Mouse (Mus musculus) embryonic facial prominence, embryonic 11.5 days (tissue): ENCODE results near the gene Eprs. TPM values are rescaled to one million over a fixed set of nuclear protein-coding genes. Genes with fewer than 3 reads are reported as not detected.

Experiments
- ATAC-seq: fragments of 200-750 bp; cut with Nextera tagmentation; replicated peaks from 2 replicates; pipeline ENCODE4 v1.8.0; 2017; ENCODE audit warnings: low read depth; ENCODE audit not compliant: insufficient number of reproducible peaks, low FRiP score, low TSS enrichment
- DNase-seq: peaks from one replicate; pipeline ENCODE4 v3.0.0-alpha.2; 2015; ENCODE audit warnings: low spot score
- H3K27ac ChIP-seq: fragments of 300-500 bp; sonication (generic); replicated peaks from 2 replicates; pipeline ENCODE4 v1.5.1; 2014; ENCODE audit warnings: mild to moderate bottlenecking, low read depth, low read length, control low read depth
- H3K27me3 ChIP-seq: fragments of 300-500 bp; sonication (generic); 2 replicates; pipeline ENCODE4 v1.6.1; 2014; ENCODE audit warnings: mild to moderate bottlenecking, low read length, moderate library complexity, mixed read lengths; ENCODE audit not compliant: control insufficient read depth, insufficient read depth
- H3K36me3 ChIP-seq: fragments of 300-500 bp; sonication (generic); replicated peaks from 2 replicates; pipeline ENCODE4 v1.6.1; 2014; ENCODE audit warnings: low read depth, mild to moderate bottlenecking, low read length, moderate library complexity, mixed read lengths; ENCODE audit not compliant: control insufficient read depth, insufficient read depth
- H3K4me1 ChIP-seq: fragments of 300-500 bp; sonication (generic); 2 replicates; pipeline ENCODE4 v1.6.1; 2014; ENCODE audit warnings: low read length, mixed read lengths; ENCODE audit not compliant: control insufficient read depth, insufficient read depth
- H3K4me2 ChIP-seq: fragments of 300-500 bp; sonication (generic); 2 replicates; pipeline ENCODE4 v1.6.1; 2014; ENCODE audit warnings: low read depth, mild to moderate bottlenecking, control low read depth, low read length, moderate library complexity
- H3K4me3 ChIP-seq: fragments of 300-500 bp; sonication (generic); 2 replicates; pipeline ENCODE4 v1.5.1; 2014; ENCODE audit warnings: low read depth, low read length, control low read depth
- H3K9ac ChIP-seq: fragments of 300-500 bp; sonication (generic); replicated peaks from 2 replicates; pipeline ENCODE4 v1.6.1; 2014; ENCODE audit warnings: mild to moderate bottlenecking, control low read depth, low read length
- H3K9me3 ChIP-seq: fragments of 300-500 bp; sonication (generic); replicated peaks from 2 replicates; pipeline ENCODE4 v1.6.1; 2016; ENCODE audit warnings: mild to moderate bottlenecking, low read length, inconsistent platforms, mixed read lengths; ENCODE audit not compliant: control insufficient read depth
- whole genome bisulfite sequencing: fragments of 180-500 bp; shearing (Covaris S2); extraction: QIAGEN DNeasy Blood & Tissue Kit; methylation state at CpG from one replicate; pipeline ENCODE4 v1.1.7; 2014; 5-methylcytosine and 5-hydroxymethylcytosine counted together
- polyA plus RNA-seq: library from polyadenylated mRNA; unstranded; fragments of >200 nt; fragmentation: Nextera tagmentation; extraction: Ambion mirVana; gene quantifications from 2 replicates; pipeline ENCODE4 v1.2.1, GENCODE M21; 2014

Gene Eprs
- polyA plus RNA-seq, 1 experiment from 2014 or later, result 158 TPM

- H3K27me3 ChIP-seq, result no peaks in the 10 kb centered on the region
- 50% methylated on average over 6 of the region's 6 CpGs for WGBS
Observed at GRCm38 (mm10) chr1:185364183-185364540, 1.3 kb downstream of the Eprs start.

GRCm38 (mm10) chr1:185367383-185367782 lies 4.5 kb downstream of the Eprs start:
- no peak overlapping the region for H3K27ac ChIP-seq
- no peak overlapping the region for H3K4me3 ChIP-seq
- H3K36me3 ChIP-seq, result no peaks in the 10 kb centered on the region; the same call in 1 of the 2 replicates
- ATAC-seq, result no peak
- H3K4me1 ChIP-seq, result no peaks in the 10 kb centered on the region
- no peaks in the 10 kb centered on the region for H3K27me3 ChIP-seq
- no peak overlapping the region for H3K4me2 ChIP-seq
- no peaks in the 10 kb centered on the region for H3K9me3 ChIP-seq
- 89% methylated on average over 6 of the region's 6 CpGs for WGBS
- no peak for DNase-seq
- H3K9ac ChIP-seq, result no peak overlapping the region

More at GRCm38 (mm10) chr1:185364183-185364540, 1.3 kb downstream of the Eprs start:
- peak overlapping the region; percentile 46; the same call in 1 of the 2 replicates for H3K9ac ChIP-seq
- no peak overlapping the region for H3K27ac ChIP-seq
- H3K4me2 ChIP-seq, result peak overlapping the region; percentile 44
- DNase-seq (no peak), ATAC-seq (no peak)
- no peaks in the 10 kb centered on the region for H3K36me3 ChIP-seq
- H3K9me3 ChIP-seq, result no peaks in the 10 kb centered on the region
- no peaks in the 10 kb centered on the region for H3K4me1 ChIP-seq
- H3K4me3 ChIP-seq, result peak overlapping the region; percentile 93

GRCm38 (mm10) chr1:185369979-185370378 lies 7.1 kb downstream of the Eprs start:
- Histone ChIP-seq H3K27me3 (no peaks in the 10 kb centered on the region), H3K4me3 (no peak overlapping the region), H3K9me3 (no peaks in the 10 kb centered on the region), H3K27ac (no peak overlapping the region), H3K4me2 (no peak overlapping the region), H3K36me3 (peaks cover 5% of the 10 kb centered on the region), H3K9ac (no peak overlapping the region), H3K4me1 (no peaks in the 10 kb centered on the region)
- no peak for ATAC-seq
- WGBS, result 94% methylated on average over 6 of the region's 6 CpGs
- no peak for DNase-seq

GRCm38 (mm10) chr1:185376390-185376789 lies 13.5 kb downstream of the Eprs start:
- Histone ChIP-seq H3K4me1 (no peaks in the 10 kb centered on the region), H3K27me3 (no peaks in the 10 kb centered on the region), H3K36me3 (peaks cover 7% of the 10 kb centered on the region), H3K9ac (no peak overlapping the region), H3K4me2 (no peak overlapping the region), H3K27ac (no peak overlapping the region), H3K9me3 (no peaks in the 10 kb centered on the region), H3K4me3 (no peak overlapping the region)
- ATAC-seq (no peak), DNase-seq (no peak)

GRCm38 (mm10) chr1:185377429-185377828 lies 14.6 kb downstream of the Eprs start:
- no peaks in the 10 kb centered on the region for H3K4me1 ChIP-seq
- no peak for DNase-seq
- 96% methylated on average over 2 of the region's 2 CpGs for WGBS
- ATAC-seq, result no peak
- H3K4me3 ChIP-seq, result no peak overlapping the region
- no peak overlapping the region for H3K27ac ChIP-seq
- no peak overlapping the region for H3K4me2 ChIP-seq
- H3K9me3 ChIP-seq, result no peaks in the 10 kb centered on the region
- peaks cover 7% of the 10 kb centered on the region for H3K36me3 ChIP-seq
- H3K27me3 ChIP-seq, result no peaks in the 10 kb centered on the region
- no peak overlapping the region for H3K9ac ChIP-seq

GRCm38 (mm10) chr1:185401615-185402014 lies 38.8 kb downstream of the Eprs start:
- H3K4me1 ChIP-seq, result no peaks in the 10 kb centered on the region
- DNase-seq, result no peak
- no peak for ATAC-seq
- H3K4me3 ChIP-seq, result no peak overlapping the region
- H3K27ac ChIP-seq, result no peak overlapping the region
- 94% methylated on average over 5 of the region's 5 CpGs for WGBS
- no peak overlapping the region for H3K9ac ChIP-seq
- peaks cover 5% of the 10 kb centered on the region for H3K36me3 ChIP-seq
- no peaks in the 10 kb centered on the region for H3K27me3 ChIP-seq
- H3K4me2 ChIP-seq, result no peak overlapping the region
- no peaks in the 10 kb centered on the region for H3K9me3 ChIP-seq

GRCm38 (mm10) chr1:185404021-185404420 lies 41.2 kb downstream of the Eprs start:
- peaks cover 7% of the 10 kb centered on the region for H3K36me3 ChIP-seq
- H3K27ac ChIP-seq, result no peak overlapping the region
- DNase-seq (peak; percentile 69), ATAC-seq (no peak)
- no peak overlapping the region for H3K9ac ChIP-seq
- no peaks in the 10 kb centered on the region for H3K27me3 ChIP-seq
- no peak overlapping the region for H3K4me2 ChIP-seq
- 36% methylated on average over 2 of the region's 2 CpGs for WGBS
- no peaks in the 10 kb centered on the region for H3K4me1 ChIP-seq
- no peak overlapping the region for H3K4me3 ChIP-seq
- no peaks in the 10 kb centered on the region for H3K9me3 ChIP-seq

- H3K4me1 ChIP-seq, result no peaks in the 10 kb centered on the region
- WGBS, result 95% methylated on average over 10 of the region's 10 CpGs
- H3K9ac ChIP-seq, result no peak overlapping the region
- H3K27ac ChIP-seq, result no peak overlapping the region
- H3K9me3 ChIP-seq, result no peaks in the 10 kb centered on the region
- DNase-seq (no peak), ATAC-seq (no peak)
- H3K4me2 ChIP-seq, result no peak overlapping the region
- no peaks in the 10 kb centered on the region for H3K27me3 ChIP-seq
- no peak overlapping the region for H3K4me3 ChIP-seq
- peaks cover 7% of the 10 kb centered on the region for H3K36me3 ChIP-seq
Observed at GRCm38 (mm10) chr1:185405921-185406320, 43.1 kb downstream of the Eprs start.
